Mouse (Mus musculus) embryonic facial prominence, embryonic 11.5 days (tissue): ENCODE results near the gene Arpc1a. TPM values are rescaled to one million over a fixed set of nuclear protein-coding genes. Genes with fewer than 3 reads are reported as not detected.
"Not testable (repeated sequence)": the region's sequence is repeated elsewhere in the genome, so short reads cannot be mapped to it uniquely, and the experiment has no call there.

Source experiments
- ATAC-seq: fragments of 200-750 bp; cut with Nextera tagmentation; replicated peaks from 2 replicates; pipeline ENCODE4 v1.8.0; 2017; ENCODE audit warnings: low read depth; ENCODE audit not compliant: insufficient number of reproducible peaks, low FRiP score, low TSS enrichment
- DNase-seq: peaks from one replicate; pipeline ENCODE4 v3.0.0-alpha.2; 2015; ENCODE audit warnings: low spot score
- H3K27ac ChIP-seq: fragments of 300-500 bp; sonication (generic); replicated peaks from 2 replicates; pipeline ENCODE4 v1.5.1; 2014; ENCODE audit warnings: mild to moderate bottlenecking, low read depth, low read length, control low read depth
- H3K27me3 ChIP-seq: fragments of 300-500 bp; sonication (generic); 2 replicates; pipeline ENCODE4 v1.6.1; 2014; ENCODE audit warnings: mild to moderate bottlenecking, low read length, moderate library complexity, mixed read lengths; ENCODE audit not compliant: control insufficient read depth, insufficient read depth
- H3K36me3 ChIP-seq: fragments of 300-500 bp; sonication (generic); replicated peaks from 2 replicates; pipeline ENCODE4 v1.6.1; 2014; ENCODE audit warnings: low read depth, mild to moderate bottlenecking, low read length, moderate library complexity, mixed read lengths; ENCODE audit not compliant: control insufficient read depth, insufficient read depth
- H3K4me1 ChIP-seq: fragments of 300-500 bp; sonication (generic); 2 replicates; pipeline ENCODE4 v1.6.1; 2014; ENCODE audit warnings: low read length, mixed read lengths; ENCODE audit not compliant: control insufficient read depth, insufficient read depth
- H3K4me2 ChIP-seq: fragments of 300-500 bp; sonication (generic); 2 replicates; pipeline ENCODE4 v1.6.1; 2014; ENCODE audit warnings: low read depth, mild to moderate bottlenecking, control low read depth, low read length, moderate library complexity
- H3K4me3 ChIP-seq: fragments of 300-500 bp; sonication (generic); 2 replicates; pipeline ENCODE4 v1.5.1; 2014; ENCODE audit warnings: low read depth, low read length, control low read depth
- H3K9ac ChIP-seq: fragments of 300-500 bp; sonication (generic); replicated peaks from 2 replicates; pipeline ENCODE4 v1.6.1; 2014; ENCODE audit warnings: mild to moderate bottlenecking, control low read depth, low read length
- H3K9me3 ChIP-seq: fragments of 300-500 bp; sonication (generic); replicated peaks from 2 replicates; pipeline ENCODE4 v1.6.1; 2016; ENCODE audit warnings: mild to moderate bottlenecking, low read length, inconsistent platforms, mixed read lengths; ENCODE audit not compliant: control insufficient read depth
- WGBS: fragments of 180-500 bp; shearing (Covaris S2); extraction: QIAGEN DNeasy Blood & Tissue Kit; methylation state at CpG from one replicate; pipeline ENCODE4 v1.1.7; 2014; 5-methylcytosine and 5-hydroxymethylcytosine counted together
- polyA plus RNA-seq: library from polyadenylated mRNA; unstranded; fragments of >200 nt; fragmentation: Nextera tagmentation; extraction: Ambion mirVana; gene quantifications from 2 replicates; pipeline ENCODE4 v1.2.1, GENCODE M21; 2014

The Arpc1a gene
- polyA plus RNA-seq, 1 experiment from 2014 or later, result 157 TPM

DNA sequence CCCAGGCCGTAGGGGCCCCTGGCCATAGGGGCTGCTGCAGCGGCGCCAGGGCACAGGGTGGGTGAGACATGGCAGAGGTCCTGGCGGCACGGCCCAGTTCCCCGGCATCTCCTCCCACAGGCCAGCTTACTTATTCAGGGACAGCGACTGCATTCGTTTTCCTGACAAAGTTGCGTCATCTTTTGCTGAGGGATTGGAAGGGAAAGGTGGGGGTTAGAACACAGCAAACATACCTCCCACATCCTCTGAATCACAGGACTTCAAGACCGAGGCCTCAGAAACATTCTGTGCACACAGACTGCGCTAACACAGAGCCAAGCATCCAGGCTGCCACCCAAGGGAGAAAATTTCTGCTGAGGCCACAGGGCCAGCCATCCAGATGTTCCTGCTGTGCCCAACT is 46.6 kb downstream of the Arpc1a start:
- DNase-seq (no peak), ATAC-seq (no peak)
- H3K27me3 ChIP-seq, result no peaks in the 10 kb centered on the region
- no peaks in the 10 kb centered on the region for H3K4me1 ChIP-seq
- no peak overlapping the region for H3K4me3 ChIP-seq
- H3K36me3 ChIP-seq, result peaks cover 44% of the 10 kb centered on the region
- no peak overlapping the region for H3K9ac ChIP-seq
- no peak overlapping the region for H3K4me2 ChIP-seq
- H3K9me3 ChIP-seq, result no peaks in the 10 kb centered on the region
- no peak overlapping the region for H3K27ac ChIP-seq
- 96% methylated on average over 11 of the region's 11 CpGs for WGBS

DNA sequence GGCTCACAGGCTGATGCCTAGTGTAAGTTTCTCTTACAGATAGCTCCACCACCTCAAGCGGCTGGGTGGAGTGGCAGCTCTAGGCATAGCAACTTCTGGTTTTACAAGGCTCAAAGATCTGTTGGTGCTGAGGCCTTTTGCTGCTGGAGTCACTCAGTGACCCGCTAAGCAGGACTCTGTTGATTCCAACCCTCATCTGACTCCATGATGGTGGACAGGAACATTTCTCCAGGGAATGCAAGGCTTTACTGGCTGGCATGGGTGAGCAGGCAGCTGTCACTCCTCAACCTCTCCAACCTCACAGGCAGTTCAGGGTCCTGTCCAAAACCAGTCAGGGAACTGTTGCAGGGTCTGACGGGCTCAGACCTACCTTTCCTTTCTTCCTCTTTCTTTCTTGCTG is 47.4 kb downstream of the Arpc1a start:
- Histone ChIP-seq H3K27ac (no peak overlapping the region), H3K4me1 (no peaks in the 10 kb centered on the region), H3K36me3 (peaks cover 44% of the 10 kb centered on the region), H3K9ac (no peak overlapping the region), H3K4me2 (no peak overlapping the region), H3K27me3 (no peaks in the 10 kb centered on the region), H3K9me3 (no peaks in the 10 kb centered on the region), H3K4me3 (no peak overlapping the region)
- DNase-seq (no peak), ATAC-seq (no peak)
- 89% methylated on average over 3 of the region's 3 CpGs for WGBS

DNA sequence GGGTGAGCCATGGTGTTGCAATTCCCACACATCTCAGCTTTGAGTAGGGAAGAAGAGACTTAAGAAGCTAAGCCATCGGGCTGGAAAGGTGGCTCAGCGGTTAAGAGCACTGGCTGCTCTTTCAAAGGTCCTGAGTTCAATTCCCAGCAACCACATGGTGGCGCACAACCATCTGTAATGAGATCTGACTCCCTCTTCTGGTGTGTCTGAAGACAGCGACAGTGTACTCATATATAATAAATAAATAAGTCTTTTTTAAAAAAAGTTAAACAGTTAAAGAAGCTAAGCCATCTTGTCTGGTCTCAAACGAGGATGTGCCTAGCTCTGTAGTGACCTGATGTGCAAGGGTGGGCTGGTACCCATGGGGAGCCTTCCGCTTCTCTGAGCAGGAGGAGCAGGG is 49.6 kb downstream of the Arpc1a start:
- not testable (repeated sequence) for H3K27me3 ChIP-seq, H3K27ac ChIP-seq, DNase-seq, H3K4me3 ChIP-seq, H3K9ac ChIP-seq, H3K4me1 ChIP-seq, H3K4me2 ChIP-seq, H3K9me3 ChIP-seq, ATAC-seq
- peaks cover 47% of the 10 kb centered on the region for H3K36me3 ChIP-seq
- WGBS, result 85% methylated on average over 6 of the region's 6 CpGs

DNA sequence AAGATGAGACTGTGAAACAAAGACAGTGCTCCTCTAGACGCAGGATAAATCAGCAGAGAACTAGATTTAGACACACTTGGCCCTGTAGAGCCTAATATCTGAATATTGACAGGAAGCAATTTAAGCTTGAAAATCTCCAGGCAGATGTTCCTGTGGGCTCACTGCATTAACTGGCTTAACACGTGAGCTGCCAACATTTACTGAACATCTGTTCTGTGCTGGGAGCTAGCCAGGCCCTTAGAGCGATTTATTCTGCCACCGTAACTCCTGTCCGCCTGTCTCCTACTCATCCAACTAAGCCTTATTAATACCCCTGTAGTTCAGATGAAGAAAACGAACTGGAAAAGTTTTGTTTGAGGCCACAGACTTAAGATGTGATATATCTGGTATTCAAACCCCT is 55.2 kb downstream of the Arpc1a start:
- peaks cover 18% of the 10 kb centered on the region for H3K36me3 ChIP-seq
- no peaks in the 10 kb centered on the region for H3K4me1 ChIP-seq
- peak overlapping the region; percentile 56 for H3K4me2 ChIP-seq
- H3K4me3 ChIP-seq, result peak overlapping the region; percentile 95
- H3K27me3 ChIP-seq, result no peaks in the 10 kb centered on the region
- H3K27ac ChIP-seq, result no peak overlapping the region; the same call in 1 of the 2 replicates
- no peak for DNase-seq
- H3K9ac ChIP-seq, result peak overlapping the region; percentile 95
- H3K9me3 ChIP-seq, result no peaks in the 10 kb centered on the region
- 18% methylated on average over 6 of the region's 6 CpGs for WGBS
- ATAC-seq, result no peak

DNA sequence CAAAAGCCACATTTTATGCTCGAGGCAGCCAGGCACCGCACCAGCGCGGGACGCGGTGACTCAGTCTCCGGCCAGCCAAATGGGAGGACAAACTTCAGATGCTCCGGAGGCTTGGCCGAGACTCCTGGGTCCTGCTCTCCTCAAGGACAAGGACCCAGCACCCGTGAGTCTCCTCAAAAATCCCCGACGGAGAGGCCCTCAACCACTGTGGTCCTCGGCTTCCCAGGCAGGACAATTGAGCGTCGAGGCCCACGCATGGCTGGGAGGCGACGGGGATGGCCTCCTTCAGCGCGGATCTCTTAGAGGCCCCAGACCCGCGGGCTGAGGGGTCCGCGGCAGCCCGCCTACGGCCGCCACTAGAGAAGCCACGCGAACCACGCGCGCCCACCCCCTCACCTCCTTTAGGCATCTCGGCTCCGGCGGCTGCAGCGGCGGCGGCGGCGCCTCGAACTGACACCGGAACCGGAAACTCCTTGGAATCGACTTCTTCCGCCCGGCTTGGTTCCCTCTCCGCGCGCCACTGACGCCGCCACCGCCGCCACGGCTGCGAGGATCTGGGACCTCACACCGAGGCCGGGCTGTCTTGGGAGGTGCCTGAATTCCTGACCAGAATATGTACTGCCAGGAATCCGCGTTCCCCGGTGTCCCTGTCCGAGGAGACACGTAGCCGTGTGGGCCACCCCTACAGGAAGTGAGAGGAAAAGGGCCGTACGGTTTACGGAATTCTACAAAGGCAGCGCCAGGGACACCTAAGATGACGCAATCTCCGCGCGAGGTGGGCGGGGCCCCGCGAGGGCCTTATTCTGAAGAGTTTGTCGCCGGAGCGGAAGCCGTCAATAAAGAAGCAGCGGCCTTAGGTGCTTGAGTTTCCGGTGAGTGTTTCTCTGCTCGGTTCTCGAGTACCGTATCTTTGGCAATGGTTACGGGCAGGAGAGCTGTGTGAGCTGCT is 56.2 kb downstream of the Arpc1a start, which contains the start of the genes Pdap1 and Bud31:
Gene Pdap1 (minus strand): TSS at position 668 of the 949 bp plus-strand sequence.
Gene Bud31 (plus strand): TSS at position 792 of the 949 bp plus-strand sequence.
- Histone ChIP-seq H3K27me3 (no peaks in the 10 kb centered on the region), H3K4me2 (peak within 1 kb of the TSS; percentile 56), H3K9me3 (no peaks in the 10 kb centered on the region), H3K4me1 (no peaks in the 10 kb centered on the region), H3K4me3 (peak within 1 kb of the TSS; percentile 95), H3K36me3 (peaks cover 8% of the 10 kb centered on the region), H3K9ac (peak within 1 kb of the TSS; percentile 95), H3K27ac (peak within 1 kb of the TSS; percentile 76)
- ATAC-seq (peak; percentile 92), DNase-seq (peak; percentile 96)
- WGBS, result under 1% methylated on average over 76 of the region's 84 CpGs

GRCm38 (mm10) chr5:145140611-145141010 is 57.0 kb downstream of the Arpc1a start:
- 1% methylated on average over 18 of the region's 18 CpGs for WGBS
- Histone ChIP-seq H3K9ac (peak overlapping the region; percentile 95), H3K36me3 (peaks cover 6% of the 10 kb centered on the region), H3K27ac (peak overlapping the region; percentile 76), H3K4me1 (no peaks in the 10 kb centered on the region), H3K27me3 (no peaks in the 10 kb centered on the region), H3K4me2 (peak overlapping the region; percentile 53), H3K4me3 (peak overlapping the region; percentile 95), H3K9me3 (no peaks in the 10 kb centered on the region)
- no peak for ATAC-seq
- no peak for DNase-seq

DNA sequence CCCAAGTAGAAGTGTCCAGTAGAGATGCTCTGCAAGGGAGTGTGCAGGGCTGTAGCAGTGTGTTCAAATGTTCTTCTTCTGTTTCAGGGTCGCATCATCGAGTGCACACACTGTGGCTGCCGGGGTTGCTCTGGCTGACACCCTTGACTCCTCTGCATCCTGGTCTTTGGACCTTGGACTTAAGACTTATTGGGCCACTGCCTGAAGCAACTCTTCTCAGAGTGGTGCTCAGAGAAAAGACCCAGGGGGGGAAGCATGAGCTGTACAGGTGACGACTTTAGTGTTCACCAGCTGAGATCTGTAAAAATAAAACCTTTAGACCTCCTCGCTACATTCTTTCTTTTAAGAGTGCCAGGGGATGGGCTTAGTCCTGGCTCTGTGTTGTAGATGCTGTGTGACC is 64.1 kb downstream of the Arpc1a start:
- WGBS, result 93% methylated on average over 5 of the region's 5 CpGs
- ATAC-seq, result no peak
- Histone ChIP-seq H3K4me1 (no peaks in the 10 kb centered on the region), H3K4me3 (no peak overlapping the region), H3K9me3 (no peaks in the 10 kb centered on the region), H3K27me3 (no peaks in the 10 kb centered on the region), H3K36me3 (peaks cover 10% of the 10 kb centered on the region), H3K4me2 (no peak overlapping the region), H3K27ac (no peak overlapping the region), H3K9ac (no peak overlapping the region)
- no peak for DNase-seq

DNA sequence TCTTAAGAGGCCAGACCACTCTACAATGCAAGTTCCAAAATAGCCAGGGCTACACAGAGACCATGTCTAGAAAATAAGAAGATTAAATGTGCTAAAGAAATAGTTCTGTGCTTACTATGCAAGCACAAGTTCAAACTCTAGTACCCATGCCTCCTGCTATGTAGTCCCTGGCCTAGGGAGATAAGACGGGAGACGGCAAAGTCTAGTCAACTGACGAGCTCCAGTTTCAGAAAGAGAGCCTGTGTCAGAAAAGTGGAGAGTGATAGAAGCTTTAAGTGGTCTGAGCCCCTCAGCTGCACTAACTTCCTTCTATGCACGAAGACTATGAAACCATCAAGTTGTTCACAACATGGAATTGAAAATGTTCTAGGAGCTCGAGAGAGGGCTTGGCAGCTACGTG is 65.7 kb downstream of the Arpc1a start:
- H3K9me3 ChIP-seq, result no peaks in the 10 kb centered on the region
- no peak overlapping the region for H3K9ac ChIP-seq
- ATAC-seq, result no peak
- H3K27ac ChIP-seq, result no peak overlapping the region
- DNase-seq, result no peak
- 88% methylated on average over 6 of the region's 6 CpGs for WGBS
- no peak overlapping the region for H3K4me3 ChIP-seq
- no peaks in the 10 kb centered on the region for H3K4me1 ChIP-seq
- H3K4me2 ChIP-seq, result no peak overlapping the region
- H3K36me3 ChIP-seq, result peaks cover 10% of the 10 kb centered on the region
- H3K27me3 ChIP-seq, result no peaks in the 10 kb centered on the region
